Mouse (Mus musculus): ENCODE results near the gene Exoc3l2. TPM values are rescaled to one million over a fixed set of nuclear protein-coding genes. Genes with fewer than 3 reads are reported as not detected.

The Exoc3l2 gene
- polyA plus RNA-seq (2015; fragmentation: Illumina TruSeq; extraction: RNeasy Lipid Tissue Mini Kit (QIAGEN cat#74804); ENCODE audit: low read depth, low replicate concordance) = 0.21 TPM

DNA sequence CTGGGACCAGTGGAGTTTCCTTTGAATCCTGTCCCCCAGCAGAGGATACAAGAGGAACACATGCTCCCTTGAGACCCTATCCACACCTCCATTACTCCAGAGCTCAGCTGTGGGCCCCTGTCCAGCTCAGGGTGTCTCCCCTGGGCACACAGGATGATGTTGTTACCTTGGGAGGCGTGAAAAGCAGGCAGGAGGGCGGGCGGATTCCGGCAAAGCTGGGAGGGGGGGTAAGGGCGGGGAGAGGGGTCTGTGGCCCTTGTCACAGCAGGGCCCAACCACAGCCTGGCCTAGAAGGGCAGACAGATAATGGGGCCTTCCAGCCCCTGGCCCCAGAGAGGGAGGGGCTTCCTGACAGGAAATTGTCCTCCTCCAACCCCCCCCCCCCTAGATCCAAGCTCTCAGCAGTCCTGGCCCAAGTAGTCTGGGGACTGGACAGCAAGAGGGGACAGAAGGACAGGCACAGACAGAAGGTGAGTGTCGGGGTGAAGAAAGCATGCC lies at the start of gene Exoc3l2:
Gene Exoc3l2, plus strand, starts transcription at position 448 of the 498 bp plus-strand sequence.

DNA sequence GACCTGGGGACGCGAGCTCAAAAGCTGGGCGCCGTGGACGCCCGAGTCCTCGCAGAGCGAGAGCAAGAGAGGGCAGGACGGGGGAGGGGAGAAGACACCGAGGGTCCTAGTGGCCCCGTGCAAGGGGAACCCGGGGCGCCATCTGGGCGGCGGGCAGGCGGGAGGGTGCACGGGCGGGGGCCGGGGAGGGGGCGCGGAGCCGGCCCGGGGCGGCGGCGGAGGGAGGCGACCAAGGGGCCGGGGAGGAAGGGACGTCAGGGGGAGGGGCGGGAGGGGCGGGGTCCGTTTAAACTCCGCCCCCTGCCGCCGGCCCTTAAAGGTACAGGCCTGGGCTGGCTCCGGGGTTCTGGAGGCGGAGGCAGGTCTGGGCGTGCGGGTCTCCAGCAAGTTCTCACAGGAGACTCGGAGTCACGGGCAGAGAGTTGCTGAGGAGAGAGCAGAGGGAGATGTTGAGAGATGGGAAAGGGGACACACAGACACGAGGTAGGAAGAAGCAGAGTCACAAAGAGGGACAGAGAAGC lies 4.5 kb upstream of the Exoc3l2 start, which contains the start of gene Mark4:
Gene Mark4, minus strand, starts transcription at position 231 of the 521 bp plus-strand sequence.

DNA sequence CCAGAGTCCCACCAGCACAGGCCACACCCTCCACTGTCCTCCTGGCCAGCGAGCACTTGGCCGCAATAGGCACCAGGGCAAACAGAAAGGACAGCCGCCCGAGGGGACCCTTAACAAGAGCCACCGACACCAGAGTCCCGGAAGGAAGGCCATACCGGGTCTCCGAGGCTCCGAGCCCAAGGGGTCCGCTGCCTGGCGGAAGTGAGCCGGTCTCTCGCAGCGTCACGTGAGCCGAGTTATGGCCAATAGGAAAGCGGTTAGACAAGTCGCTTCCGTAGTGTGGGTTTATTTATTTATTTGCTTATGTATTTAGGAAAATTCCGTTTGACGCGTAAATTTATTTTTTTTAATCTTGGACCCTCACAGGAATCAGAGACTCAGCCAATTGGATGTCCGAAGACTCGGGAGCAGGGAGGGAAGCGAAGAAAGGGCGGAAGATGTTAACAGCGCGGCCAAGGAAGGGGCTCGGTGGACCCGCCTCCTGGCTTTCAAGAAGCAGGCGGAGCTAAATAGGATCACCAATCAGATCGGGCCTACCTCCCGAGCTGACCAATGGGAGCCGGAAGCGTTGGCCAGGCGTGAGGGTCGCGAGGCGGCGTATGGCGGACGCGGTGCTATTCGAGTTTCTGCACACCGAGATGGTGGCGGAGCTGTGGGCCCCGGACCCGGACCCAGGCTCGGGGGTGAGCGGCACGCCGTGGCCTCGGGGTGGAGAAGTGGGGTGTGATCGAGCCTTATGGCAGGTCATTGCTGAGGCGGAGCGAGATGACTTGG lies 45.2 kb downstream of the Exoc3l2 start, which contains the start of the genes Bloc1s3 and Trappc6a:
Gene Bloc1s3, minus strand, starts transcription at position 218 of the 774 bp plus-strand sequence.
Gene Trappc6a, plus strand, starts transcription at position 246 of the 774 bp plus-strand sequence.

DNA sequence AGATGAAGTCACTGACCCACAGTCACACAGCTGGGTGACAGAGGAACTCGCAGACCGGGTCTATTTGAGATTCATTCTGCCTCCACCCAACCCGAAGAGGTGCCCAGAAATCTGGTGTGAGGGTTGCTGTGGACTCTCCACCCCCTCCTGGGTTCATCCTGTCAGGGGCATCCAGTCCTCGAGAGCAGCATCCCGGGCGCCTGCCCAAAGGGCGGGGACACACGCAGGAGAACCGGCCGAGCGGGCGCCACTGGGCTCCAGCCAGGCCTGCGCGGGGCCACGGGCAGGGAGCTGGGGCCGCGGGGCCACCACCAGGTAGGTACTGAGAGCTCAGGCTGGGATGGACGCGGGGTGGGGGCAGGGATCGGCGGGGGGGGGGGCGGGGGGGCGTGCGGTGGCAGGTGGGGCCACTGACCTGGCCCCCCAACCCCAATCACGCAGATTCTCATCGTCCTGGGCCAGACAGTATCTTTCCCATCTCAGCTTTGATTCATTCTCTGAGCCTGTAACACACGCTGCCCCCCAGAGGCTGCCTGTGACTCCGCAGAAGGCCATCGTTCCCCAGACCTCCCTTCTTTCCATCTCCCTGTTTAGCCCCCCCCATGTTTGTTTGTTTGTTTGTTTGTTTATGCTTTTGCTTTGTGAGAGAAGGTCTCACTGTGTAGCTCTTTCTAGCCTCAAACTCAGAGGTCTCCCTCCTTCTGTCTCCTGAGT lies 54.7 kb downstream of the Exoc3l2 start, which contains the start of gene Nkpd1:
Gene Nkpd1, plus strand, starts transcription at position 187 of the 714 bp plus-strand sequence.

Other genes starting within 250 kb of the Exoc3l2 start
- 44.3 TPM for gene Opa3, start 235.0 kb upstream of the Exoc3l2 start, polyA plus RNA-seq (2015; fragmentation: Illumina TruSeq; extraction: RNeasy Lipid Tissue Mini Kit (QIAGEN cat#74804); ENCODE audit: low read depth, low replicate concordance)
- 14.7 TPM for gene Vasp, start 191.5 kb upstream of the Exoc3l2 start, polyA plus RNA-seq (2015; fragmentation: Illumina TruSeq; extraction: RNeasy Lipid Tissue Mini Kit (QIAGEN cat#74804); ENCODE audit: low read depth, low replicate concordance)
- gene Ppm1n, start 183.3 kb upstream of the Exoc3l2 start, polyA plus RNA-seq (2015; fragmentation: Illumina TruSeq; extraction: RNeasy Lipid Tissue Mini Kit (QIAGEN cat#74804); ENCODE audit: low read depth, low replicate concordance) = not detected
- gene Rtn2, start 180.7 kb upstream of the Exoc3l2 start, polyA plus RNA-seq (2015; fragmentation: Illumina TruSeq; extraction: RNeasy Lipid Tissue Mini Kit (QIAGEN cat#74804); ENCODE audit: low read depth, low replicate concordance) = 116 TPM
- gene Fosb, start 153.3 kb upstream of the Exoc3l2 start, polyA plus RNA-seq (2015; fragmentation: Illumina TruSeq; extraction: RNeasy Lipid Tissue Mini Kit (QIAGEN cat#74804); ENCODE audit: low read depth, low replicate concordance) = 8.0 TPM
- gene Ercc1, start 118.6 kb upstream of the Exoc3l2 start, polyA plus RNA-seq (2015; fragmentation: Illumina TruSeq; extraction: RNeasy Lipid Tissue Mini Kit (QIAGEN cat#74804); ENCODE audit: low read depth, low replicate concordance) = 39.0 TPM
- 17.9 TPM for gene Cd3eap, start 103.8 kb upstream of the Exoc3l2 start, polyA plus RNA-seq (2015; fragmentation: Illumina TruSeq; extraction: RNeasy Lipid Tissue Mini Kit (QIAGEN cat#74804); ENCODE audit: low read depth, low replicate concordance)
- gene Ppp1r13l, start 103.6 kb upstream of the Exoc3l2 start, polyA plus RNA-seq (2015; fragmentation: Illumina TruSeq; extraction: RNeasy Lipid Tissue Mini Kit (QIAGEN cat#74804); ENCODE audit: low read depth, low replicate concordance) = 2.5 TPM
- gene Ercc2, start 81.3 kb upstream of the Exoc3l2 start, polyA plus RNA-seq (2015; fragmentation: Illumina TruSeq; extraction: RNeasy Lipid Tissue Mini Kit (QIAGEN cat#74804); ENCODE audit: low read depth, low replicate concordance) = 28.2 TPM
- gene Klc3, start 59.2 kb upstream of the Exoc3l2 start, polyA plus RNA-seq (2015; fragmentation: Illumina TruSeq; extraction: RNeasy Lipid Tissue Mini Kit (QIAGEN cat#74804); ENCODE audit: low read depth, low replicate concordance) = 2.6 TPM
- 0.62 TPM for gene Ckm, start 58.6 kb upstream of the Exoc3l2 start, polyA plus RNA-seq (2015; fragmentation: Illumina TruSeq; extraction: RNeasy Lipid Tissue Mini Kit (QIAGEN cat#74804); ENCODE audit: low read depth, low replicate concordance)
- gene Mark4, start 4.5 kb upstream of the Exoc3l2 start, polyA plus RNA-seq (2015; fragmentation: Illumina TruSeq; extraction: RNeasy Lipid Tissue Mini Kit (QIAGEN cat#74804); ENCODE audit: low read depth, low replicate concordance) = 41.6 TPM
- gene Bloc1s3, start 45.0 kb downstream of the Exoc3l2 start, polyA plus RNA-seq (2015; fragmentation: Illumina TruSeq; extraction: RNeasy Lipid Tissue Mini Kit (QIAGEN cat#74804); ENCODE audit: low read depth, low replicate concordance) = 7.8 TPM
- 20.7 TPM for gene Trappc6a, start 45.1 kb downstream of the Exoc3l2 start, polyA plus RNA-seq (2015; fragmentation: Illumina TruSeq; extraction: RNeasy Lipid Tissue Mini Kit (QIAGEN cat#74804); ENCODE audit: low read depth, low replicate concordance)
- 0.51 TPM for gene Nkpd1, start 54.5 kb downstream of the Exoc3l2 start, polyA plus RNA-seq (2015; fragmentation: Illumina TruSeq; extraction: RNeasy Lipid Tissue Mini Kit (QIAGEN cat#74804); ENCODE audit: low read depth, low replicate concordance)
- 121 TPM for gene Ppp1r37, start 99.7 kb downstream of the Exoc3l2 start, polyA plus RNA-seq (2015; fragmentation: Illumina TruSeq; extraction: RNeasy Lipid Tissue Mini Kit (QIAGEN cat#74804); ENCODE audit: low read depth, low replicate concordance)
- 2.2 TPM for gene Zfp296, start 114.0 kb downstream of the Exoc3l2 start, polyA plus RNA-seq (2015; fragmentation: Illumina TruSeq; extraction: RNeasy Lipid Tissue Mini Kit (QIAGEN cat#74804); ENCODE audit: low read depth, low replicate concordance)
- 70.4 TPM for gene Gemin7, start 114.3 kb downstream of the Exoc3l2 start, polyA plus RNA-seq (2015; fragmentation: Illumina TruSeq; extraction: RNeasy Lipid Tissue Mini Kit (QIAGEN cat#74804); ENCODE audit: low read depth, low replicate concordance)
- gene Clasrp, start 141.2 kb downstream of the Exoc3l2 start, polyA plus RNA-seq (2015; fragmentation: Illumina TruSeq; extraction: RNeasy Lipid Tissue Mini Kit (QIAGEN cat#74804); ENCODE audit: low read depth, low replicate concordance) = 61.8 TPM
- 5.4 TPM for gene Relb, start 166.1 kb downstream of the Exoc3l2 start, polyA plus RNA-seq (2015; fragmentation: Illumina TruSeq; extraction: RNeasy Lipid Tissue Mini Kit (QIAGEN cat#74804); ENCODE audit: low read depth, low replicate concordance)
- gene Clptm1, start 201.7 kb downstream of the Exoc3l2 start, polyA plus RNA-seq (2015; fragmentation: Illumina TruSeq; extraction: RNeasy Lipid Tissue Mini Kit (QIAGEN cat#74804); ENCODE audit: low read depth, low replicate concordance) = 134 TPM
- not detected for gene Apoc2, start 214.6 kb downstream of the Exoc3l2 start, polyA plus RNA-seq (2015; fragmentation: Illumina TruSeq; extraction: RNeasy Lipid Tissue Mini Kit (QIAGEN cat#74804); ENCODE audit: low read depth, low replicate concordance)
- gene Gm44805, start 218.1 kb downstream of the Exoc3l2 start, polyA plus RNA-seq (2015; fragmentation: Illumina TruSeq; extraction: RNeasy Lipid Tissue Mini Kit (QIAGEN cat#74804); ENCODE audit: low read depth, low replicate concordance) = not detected
- not detected for gene Apoc4, start 218.1 kb downstream of the Exoc3l2 start, polyA plus RNA-seq (2015; fragmentation: Illumina TruSeq; extraction: RNeasy Lipid Tissue Mini Kit (QIAGEN cat#74804); ENCODE audit: low read depth, low replicate concordance)
- gene Apoc1, start 229.3 kb downstream of the Exoc3l2 start, polyA plus RNA-seq (2015; fragmentation: Illumina TruSeq; extraction: RNeasy Lipid Tissue Mini Kit (QIAGEN cat#74804); ENCODE audit: low read depth, low replicate concordance) = 12.2 TPM
- 3,083 TPM for gene Apoe, start 235.9 kb downstream of the Exoc3l2 start, polyA plus RNA-seq (2015; fragmentation: Illumina TruSeq; extraction: RNeasy Lipid Tissue Mini Kit (QIAGEN cat#74804); ENCODE audit: low read depth, low replicate concordance)

Measured in brain, adult 10 weeks (tissue).